Mouse (Mus musculus) ES-E14 (cell line): ENCODE measurements at regions not wholly inside any gene's neighbourhood (a gene's known extent, or its start where the extent isn't known, plus 50 kb on each side); places are given as distances from the start of the nearest gene placed in this dataset.

Experiments used
- CHD2 ChIP-seq: IDR thresholded peaks from 2 replicates; pipeline ENCODE4 v1.6.1; 2014; ENCODE audit warnings: mild to moderate bottlenecking, low read depth, low read length, inconsistent platforms
- HCFC1 ChIP-seq: IDR thresholded peaks from 2 replicates; pipeline ENCODE4 v1.6.1; 2012; ENCODE audit warnings: low read length, inconsistent platforms, borderline replicate concordance; ENCODE audit not compliant: insufficient read depth
- ZC3H11A ChIP-seq: IDR thresholded peaks from 2 replicates; pipeline ENCODE4 v1.6.1; 2012; ENCODE audit warnings: low read depth, mild to moderate bottlenecking, inconsistent platforms, low read length, borderline replicate concordance
- ZNF384 ChIP-seq: IDR thresholded peaks from 2 replicates; pipeline ENCODE4 v1.6.1; 2012; ENCODE audit warnings: low read depth, low read length, inconsistent platforms

DNA sequence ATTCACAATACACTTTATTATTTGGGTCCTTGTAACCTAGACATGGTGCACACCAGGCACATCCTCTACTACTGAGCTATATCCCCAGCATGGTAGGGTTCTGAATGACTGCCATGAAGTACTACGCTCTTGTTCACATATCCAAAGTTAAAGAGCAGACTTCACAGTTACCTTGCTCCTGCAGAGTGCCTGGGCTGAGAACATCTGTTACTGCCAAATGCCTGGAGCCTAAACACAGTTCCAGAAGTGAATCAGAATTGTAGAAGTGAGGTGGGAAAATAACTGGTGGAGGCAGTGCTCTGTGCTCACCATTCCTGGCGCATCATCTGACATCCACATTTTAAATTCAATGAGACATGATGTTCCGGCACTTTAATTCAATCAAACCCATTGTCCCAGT lies 180.2 kb upstream of the Ift57 start:
- no peak for TF ChIP-seq HCFC1
- no peak for TF ChIP-seq CHD2
- no peak for TF ChIP-seq ZNF384
- no peak for TF ChIP-seq ZC3H11A
